Mouse (Mus musculus): Measurements from ENCODE around the gene Foxb1. TPM values are rescaled to one million over a fixed set of nuclear protein-coding genes. Genes with fewer than 3 reads are reported as not detected.

The Foxb1 gene
- polyA plus RNA-seq, 1 experiment from 2014 or later, result 4.7 TPM

- Histone ChIP-seq H3K36me3 (ENCODE audit: control insufficient read depth, insufficient read depth, low read length) (no peaks in the 10 kb centered on the region), H3K27me3 (ENCODE audit: control insufficient read depth, insufficient read depth, low read length) (no peaks in the 10 kb centered on the region), H3K4me3 (ENCODE audit: low read depth, low read length) (no peak overlapping the region), H3K27ac (ENCODE audit: low read depth, low read length) (no peak overlapping the region), H3K4me2 (ENCODE audit: low read depth, low read length) (no peak overlapping the region), H3K9ac (replicated peaks; ENCODE audit: low read depth, low read length) (no peak overlapping the region), H3K4me1 (ENCODE audit: control insufficient read depth, insufficient read depth, low read length) (no peaks in the 10 kb centered on the region), H3K9me3 (ENCODE audit: control insufficient read depth, low read length) (no peaks in the 10 kb centered on the region)
- no peak for ATAC-seq (ENCODE audit: low read depth)
- WGBS, result 31% methylated on average over 5 of the region's 5 CpGs
These were observed 32.0 kb downstream of the Foxb1 start for GRCm38 (mm10) chr9:69728736-69729135.

DNA sequence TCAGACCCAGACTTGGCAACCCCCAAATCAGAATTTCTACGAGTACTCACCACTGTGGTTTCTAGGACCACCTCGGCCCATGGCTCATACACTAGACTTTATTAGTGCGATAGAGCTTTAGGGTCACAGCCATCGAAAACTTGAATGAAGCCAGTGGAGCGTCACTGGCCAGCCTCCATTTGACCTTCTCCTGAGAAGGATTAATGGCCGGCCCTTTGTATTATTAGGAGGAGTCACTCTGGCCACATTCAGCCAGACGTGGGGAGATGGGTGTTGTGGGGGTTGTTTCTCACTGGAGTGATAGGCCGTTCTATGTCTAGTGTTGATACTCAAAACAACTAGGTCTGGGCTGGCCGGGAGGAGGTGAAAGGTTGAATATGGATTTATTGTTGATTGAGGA is 42.3 kb downstream of the Foxb1 start:
- no peak overlapping the region for H3K27ac ChIP-seq (ENCODE audit: low read depth, low read length)
- no peak overlapping the region for H3K9ac ChIP-seq (replicated peaks; ENCODE audit: low read depth, low read length)
- ATAC-seq (ENCODE audit: low read depth), result no peak
- no peak overlapping the region for H3K4me3 ChIP-seq (ENCODE audit: low read depth, low read length)
- H3K4me2 ChIP-seq (ENCODE audit: low read depth, low read length), result no peak overlapping the region
- 27% methylated on average over 9 of the region's 9 CpGs for WGBS
- no peaks in the 10 kb centered on the region for H3K9me3 ChIP-seq (ENCODE audit: control insufficient read depth, low read length)
- H3K36me3 ChIP-seq (ENCODE audit: control insufficient read depth, insufficient read depth, low read length), result no peaks in the 10 kb centered on the region
- no peaks in the 10 kb centered on the region for H3K27me3 ChIP-seq (ENCODE audit: control insufficient read depth, insufficient read depth, low read length)
- peaks cover 8% of the 10 kb centered on the region; the same call in 1 of the 2 replicates for H3K4me1 ChIP-seq (ENCODE audit: control insufficient read depth, insufficient read depth, low read length)

DNA sequence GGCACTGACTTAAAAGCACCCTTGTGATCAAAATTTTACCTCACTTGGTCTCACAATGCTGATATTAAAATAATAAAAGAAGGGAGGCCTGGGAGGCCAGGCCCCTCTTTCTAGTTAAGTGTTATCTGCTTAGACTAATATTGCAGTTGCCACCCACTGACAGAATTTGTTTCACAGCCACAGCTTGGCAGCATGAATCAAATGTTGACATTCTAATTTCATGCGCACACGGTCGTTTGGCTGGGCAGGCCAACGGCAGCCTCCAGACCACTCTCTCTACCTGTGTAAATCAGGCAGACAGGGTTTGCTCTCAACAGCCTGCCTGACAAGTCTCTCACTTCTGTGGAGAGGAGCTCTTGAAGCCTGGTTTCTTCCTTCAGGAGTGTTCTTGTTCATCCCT is 44.4 kb downstream of the Foxb1 start:
- peaks cover 8% of the 10 kb centered on the region; the same call in 1 of the 2 replicates for H3K4me1 ChIP-seq (ENCODE audit: control insufficient read depth, insufficient read depth, low read length)
- H3K4me3 ChIP-seq (ENCODE audit: low read depth, low read length), result no peak overlapping the region
- no peak overlapping the region for H3K9ac ChIP-seq (replicated peaks; ENCODE audit: low read depth, low read length)
- H3K9me3 ChIP-seq (ENCODE audit: control insufficient read depth, low read length), result no peaks in the 10 kb centered on the region
- H3K4me2 ChIP-seq (ENCODE audit: low read depth, low read length), result no peak overlapping the region
- H3K27ac ChIP-seq (ENCODE audit: low read depth, low read length), result no peak overlapping the region
- no peaks in the 10 kb centered on the region for H3K27me3 ChIP-seq (ENCODE audit: control insufficient read depth, insufficient read depth, low read length)
- H3K36me3 ChIP-seq (ENCODE audit: control insufficient read depth, insufficient read depth, low read length), result no peaks in the 10 kb centered on the region
- ATAC-seq (ENCODE audit: low read depth), result no peak
- 2% methylated on average over 4 of the region's 4 CpGs for WGBS

DNA sequence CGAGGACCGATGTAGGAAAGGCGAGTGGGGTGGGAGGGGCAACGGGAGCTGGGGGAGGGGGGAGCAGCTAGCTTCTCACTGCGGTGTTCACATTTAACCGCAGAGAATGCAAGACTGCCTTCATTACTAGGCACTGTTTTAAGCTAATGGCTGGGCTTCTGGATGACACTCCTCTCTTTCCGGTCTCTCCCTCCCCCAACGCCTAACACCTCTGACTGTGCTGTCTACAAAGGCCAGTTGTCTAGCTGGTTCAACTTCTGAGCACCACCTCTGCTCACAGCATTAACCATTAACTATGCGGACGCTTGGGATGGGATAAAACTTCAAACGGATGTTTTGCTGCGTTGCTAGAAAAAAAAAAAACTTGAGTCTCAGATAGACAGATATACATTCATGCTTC is 45.3 kb downstream of the Foxb1 start:
- Histone ChIP-seq H3K4me1 (ENCODE audit: control insufficient read depth, insufficient read depth, low read length) (peaks cover 8% of the 10 kb centered on the region; the same call in 1 of the 2 replicates), H3K4me2 (ENCODE audit: low read depth, low read length) (no peak overlapping the region), H3K27ac (ENCODE audit: low read depth, low read length) (no peak overlapping the region), H3K4me3 (ENCODE audit: low read depth, low read length) (no peak overlapping the region), H3K36me3 (ENCODE audit: control insufficient read depth, insufficient read depth, low read length) (no peaks in the 10 kb centered on the region), H3K9me3 (ENCODE audit: control insufficient read depth, low read length) (no peaks in the 10 kb centered on the region), H3K27me3 (ENCODE audit: control insufficient read depth, insufficient read depth, low read length) (no peaks in the 10 kb centered on the region), H3K9ac (replicated peaks; ENCODE audit: low read depth, low read length) (no peak overlapping the region)
- 3% methylated on average over 12 of the region's 12 CpGs for WGBS
- ATAC-seq (ENCODE audit: low read depth), result no peak

- no peak overlapping the region for H3K9ac ChIP-seq (replicated peaks; ENCODE audit: low read depth, low read length)
- peak; percentile 65; the same call in 1 of the 2 replicates for ATAC-seq (ENCODE audit: low read depth)
- no peaks in the 10 kb centered on the region for H3K9me3 ChIP-seq (ENCODE audit: control insufficient read depth, low read length)
- peaks cover 8% of the 10 kb centered on the region; the same call in 1 of the 2 replicates for H3K4me1 ChIP-seq (ENCODE audit: control insufficient read depth, insufficient read depth, low read length)
- peak overlapping the region; percentile 11; the same call in 1 of the 2 replicates for H3K4me2 ChIP-seq (ENCODE audit: low read depth, low read length)
- no peak overlapping the region for H3K27ac ChIP-seq (ENCODE audit: low read depth, low read length)
- H3K27me3 ChIP-seq (ENCODE audit: control insufficient read depth, insufficient read depth, low read length), result no peaks in the 10 kb centered on the region
- WGBS, result 11% methylated on average over 7 of the region's 7 CpGs
- no peaks in the 10 kb centered on the region for H3K36me3 ChIP-seq (ENCODE audit: control insufficient read depth, insufficient read depth, low read length)
- H3K4me3 ChIP-seq (ENCODE audit: low read depth, low read length), result no peak overlapping the region
These were observed 46.4 kb downstream of the Foxb1 start for GRCm38 (mm10) chr9:69714346-69714745.

- Histone ChIP-seq H3K27me3 (ENCODE audit: control insufficient read depth, insufficient read depth, low read length) (no peaks in the 10 kb centered on the region), H3K9me3 (ENCODE audit: control insufficient read depth, low read length) (no peaks in the 10 kb centered on the region), H3K36me3 (ENCODE audit: control insufficient read depth, insufficient read depth, low read length) (no peaks in the 10 kb centered on the region), H3K4me2 (ENCODE audit: low read depth, low read length) (peak overlapping the region; percentile 11; the same call in 1 of the 2 replicates), H3K4me1 (ENCODE audit: control insufficient read depth, insufficient read depth, low read length) (peaks cover 8% of the 10 kb centered on the region; the same call in 1 of the 2 replicates), H3K9ac (replicated peaks; ENCODE audit: low read depth, low read length) (no peak overlapping the region), H3K4me3 (ENCODE audit: low read depth, low read length) (no peak overlapping the region), H3K27ac (ENCODE audit: low read depth, low read length) (peak overlapping the region; percentile 25; the same call in 1 of the 2 replicates)
- ATAC-seq (ENCODE audit: low read depth), result peak; percentile 84
- 9% methylated on average over 18 of the region's 18 CpGs for WGBS
These were observed 47.0 kb downstream of the Foxb1 start for GRCm38 (mm10) chr9:69713577-69714327.

DNA sequence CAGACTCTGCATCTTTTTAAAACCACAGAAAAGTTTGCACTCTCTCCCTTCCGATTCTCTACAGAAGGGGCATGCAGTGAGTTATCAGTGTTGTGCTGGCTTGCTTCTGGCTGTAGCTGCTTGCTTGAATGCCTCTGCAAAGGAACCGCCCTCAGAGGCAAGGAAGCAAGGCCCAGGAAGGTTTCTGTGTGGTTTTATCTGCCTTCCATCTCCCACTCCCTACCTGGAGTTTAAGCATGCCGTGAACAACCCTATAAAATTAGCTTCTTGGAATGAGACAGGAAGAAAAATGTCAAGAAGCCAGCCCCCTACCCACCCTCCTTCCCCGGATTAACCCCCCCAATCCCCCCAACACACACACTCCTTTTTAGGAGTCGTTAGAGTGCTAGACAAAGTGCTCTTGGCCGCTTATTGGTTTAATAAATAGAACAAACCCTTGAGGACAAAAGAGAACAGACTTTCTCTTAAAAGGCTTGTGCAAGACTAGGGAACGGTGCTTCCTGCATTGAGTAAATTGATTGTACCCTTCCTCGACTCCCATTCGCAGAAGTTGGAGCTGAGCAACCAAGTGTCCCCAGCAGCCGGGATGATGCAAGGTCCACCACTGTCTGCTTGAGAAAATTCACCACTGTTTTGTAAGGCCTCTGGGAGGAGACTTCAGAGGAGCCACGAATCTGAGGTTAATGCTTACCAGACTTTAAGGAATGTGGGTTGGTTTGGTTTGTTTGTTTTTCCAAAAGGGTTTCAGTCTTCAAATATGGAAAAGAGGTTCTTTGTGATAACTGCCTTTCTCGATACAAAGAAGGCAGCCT is 47.8 kb downstream of the Foxb1 start:
- Histone ChIP-seq H3K36me3 (ENCODE audit: control insufficient read depth, insufficient read depth, low read length) (no peaks in the 10 kb centered on the region), H3K9ac (replicated peaks; ENCODE audit: low read depth, low read length) (no peak overlapping the region), H3K9me3 (ENCODE audit: control insufficient read depth, low read length) (no peaks in the 10 kb centered on the region), H3K4me2 (ENCODE audit: low read depth, low read length) (no peak overlapping the region), H3K4me3 (ENCODE audit: low read depth, low read length) (no peak overlapping the region), H3K27me3 (ENCODE audit: control insufficient read depth, insufficient read depth, low read length) (no peaks in the 10 kb centered on the region), H3K4me1 (ENCODE audit: control insufficient read depth, insufficient read depth, low read length) (peaks cover 8% of the 10 kb centered on the region; the same call in 1 of the 2 replicates), H3K27ac (ENCODE audit: low read depth, low read length) (peak overlapping the region; percentile 25; the same call in 1 of the 2 replicates)
- ATAC-seq (ENCODE audit: low read depth), result no peak
- WGBS, result 12% methylated on average over 12 of the region's 12 CpGs

Data from neural tube, embryonic 14.5 days (tissue).